Mouse (Mus musculus) heart, postnatal 25 days (tissue): Measurements from ENCODE around the gene Hsp90b1. TPM values are rescaled to one million over a fixed set of nuclear protein-coding genes. Genes with fewer than 3 reads are reported as not detected.
"Not testable (repeated sequence)": the region's sequence is repeated elsewhere in the genome, so short reads cannot be mapped to it uniquely, and the experiment has no call there.

Experiments
- DNase-seq: peaks from one replicate; pipeline ENCODE4 v3.0.0; 2022; ENCODE audit warnings: low spot score
- intact Hi-C: fragments of 180-260 bp; cut with DNase I; formaldehyde crosslinking; loops from one replicate; pipeline ENCODE4 v1.15.1; 2025
- total RNA-seq, 2 experiments: library from RNA; stranded (reverse); gene quantifications; 2 replicates each; pipeline ENCODE4 v1.2.3; 2021

The Hsp90b1 gene
- total RNA-seq = 100 to 1,000 TPM; 341 to 452 TPM

GRCm38 (mm10) chr10:86705318-86705921 lies at the start of gene Hsp90b1, which contains the start of gene Ttc41:
Hsp90b1 (minus strand) TSS chr10:86705509.
Ttc41 (plus strand) TSS chr10:86705811.
- DNase-seq = peak; percentile 99
- intact Hi-C loops = loop anchor here (5.0 to 10.0 kb wide), 3 partner anchors 122 to 743 kb away; no protein-coding TSS in a partner anchor

GRCm38 (mm10) chr10:86744306-86744705 lies 39.0 kb upstream of the Hsp90b1 start:
- DNase-seq = no peak
- intact Hi-C loops = no loop called here

GRCm38 (mm10) chr10:86742918-86743317 lies 37.6 kb upstream of the Hsp90b1 start:
- no peak for DNase-seq

GRCm38 (mm10) chr10:86735036-86735435 lies 29.7 kb upstream of the Hsp90b1 start:
- intact Hi-C loops = no loop called here
- no peak for DNase-seq

More at GRCm38 (mm10) chr10:86742918-86743317, 37.6 kb upstream of the Hsp90b1 start:
- intact Hi-C loops = no loop called here

- DNase-seq = no peak
- intact Hi-C loops = loop anchor here (1.0 to 5.0 kb wide), 2 partner anchors 94 to 259 kb away; no protein-coding TSS in a partner anchor
Measured at GRCm38 (mm10) chr10:86731500-86731863, 26.2 kb upstream of the Hsp90b1 start.

GRCm38 (mm10) chr10:86730823-86731499 lies 25.7 kb upstream of the Hsp90b1 start:
- DNase-seq = peak; percentile 55
- intact Hi-C loops = loop anchor here (1.0 to 5.0 kb wide), 3 partner anchors 25 to 259 kb away; no protein-coding TSS in a partner anchor

GRCm38 (mm10) chr10:86728176-86728575 lies 22.9 kb upstream of the Hsp90b1 start:
- DNase-seq = no peak

GRCm38 (mm10) chr10:86727548-86727980 lies 22.3 kb upstream of the Hsp90b1 start:
- DNase-seq = peak; percentile 10
- intact Hi-C loops = no loop called here

More at GRCm38 (mm10) chr10:86728176-86728575, 22.9 kb upstream of the Hsp90b1 start:
- intact Hi-C loops = no loop called here

GRCm38 (mm10) chr10:86712156-86712555 lies 6.8 kb upstream of the Hsp90b1 start:
- no peak for DNase-seq
- intact Hi-C loops = no loop called here

GRCm38 (mm10) chr10:86707134-86707533 lies 1.8 kb upstream of the Hsp90b1 start:
- no peak for DNase-seq

GRCm38 (mm10) chr10:86705922-86706752 lies 828 bp upstream of the Hsp90b1 start:
- intact Hi-C loops = loop anchor here (1.0 to 10.0 kb wide), 5 partner anchors 24 to 744 kb away; partner anchors contain the start of gene Nt5dc3
- DNase-seq = no peak

More at GRCm38 (mm10) chr10:86707134-86707533, 1.8 kb upstream of the Hsp90b1 start:
- intact Hi-C loops = loop anchor here (2.0 to 10.0 kb wide), 4 partner anchors 72 to 745 kb away; partner anchors contain the start of gene Nt5dc3

GRCm38 (mm10) chr10:86704589-86705191 lies 619 bp downstream of the Hsp90b1 start:
- intact Hi-C loops = loop anchor here (5.0 to 10.0 kb wide), 3 partner anchors 123 to 742 kb away; no protein-coding TSS in a partner anchor
- DNase-seq = peak; percentile 10

GRCm38 (mm10) chr10:86704141-86704540 lies 1.2 kb downstream of the Hsp90b1 start:
- no peak for DNase-seq
- intact Hi-C loops = loop anchor here (10.0 kb wide), 1 partner anchor 369 kb away; no protein-coding TSS in a partner anchor

GRCm38 (mm10) chr10:86703375-86703774 lies 1.9 kb downstream of the Hsp90b1 start:
- intact Hi-C loops = loop anchor here (10.0 kb wide), 1 partner anchor 369 kb away; no protein-coding TSS in a partner anchor
- no peak for DNase-seq

GRCm38 (mm10) chr10:86702312-86702920 lies 2.9 kb downstream of the Hsp90b1 start:
- intact Hi-C loops = loop anchor here (10.0 kb wide), 1 partner anchor 368 kb away; no protein-coding TSS in a partner anchor
- DNase-seq = no peak

- intact Hi-C loops = loop anchor here (10.0 kb wide), 1 partner anchor 366 kb away; no protein-coding TSS in a partner anchor
Measured at GRCm38 (mm10) chr10:86700973-86701372, 4.3 kb downstream of the Hsp90b1 start.

GRCm38 (mm10) chr10:86700251-86700650 lies 5.1 kb downstream of the Hsp90b1 start:
- DNase-seq = no peak
- intact Hi-C loops = loop anchor here (10.0 kb wide), 1 partner anchor 365 kb away; no protein-coding TSS in a partner anchor

More at GRCm38 (mm10) chr10:86700973-86701372, 4.3 kb downstream of the Hsp90b1 start:
- no peak for DNase-seq

GRCm38 (mm10) chr10:86686017-86686360 lies 19.3 kb downstream of the Hsp90b1 start:
- intact Hi-C loops, DNase-seq: not testable (repeated sequence)
